Mouse (Mus musculus) E14TG2a.4 (cell line): Measurements from ENCODE around the gene Asic5.

ENCODE experiments used
- CTCF ChIP-seq: conservative IDR thresholded peaks from 2 replicates; pipeline ENCODE4 v1.5.1; 2014; ENCODE audit warnings: low read length
- POU5F1 ChIP-seq: IDR thresholded peaks from 2 replicates; pipeline ENCODE4 v1.6.1; 2014; ENCODE audit warnings: low read length, borderline replicate concordance

DNA sequence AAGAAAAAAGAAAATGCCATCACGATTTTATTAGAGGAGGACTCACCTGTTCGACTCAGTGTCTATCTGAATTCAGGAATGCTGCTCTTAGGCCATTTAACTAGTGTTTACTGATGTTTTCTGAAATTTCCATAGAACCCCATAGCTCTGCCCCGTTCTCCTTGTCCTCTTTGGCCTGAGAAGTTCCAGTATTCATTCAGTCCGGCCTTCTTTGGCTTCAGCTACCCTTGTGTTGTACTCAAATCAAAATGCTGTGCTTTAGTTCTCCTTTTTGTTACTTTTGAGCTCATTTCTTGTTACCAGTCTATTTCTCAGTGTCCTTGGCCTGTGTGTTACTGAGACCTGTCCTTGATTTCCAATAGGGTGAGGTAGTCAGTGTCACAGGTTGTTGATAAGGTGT, 48.7 kb upstream of the Asic5 start:
- TF ChIP-seq CTCF (no peak), POU5F1 (no peak)
